Mouse (Mus musculus) kidney, adult 2 months (tissue): ENCODE results near the gene Urad. TPM values are rescaled to one million over a fixed set of nuclear protein-coding genes. Genes with fewer than 3 reads are reported as not detected.

Experiments
- DNase-seq: peaks from one replicate; pipeline ENCODE4 v3.0.0; 2021
- H3K27ac ChIP-seq: fragments of 200-500 bp; 2 replicates; pipeline ENCODE4 v1.5.1; 2012; ENCODE audit warnings: low read depth, low read length, control low read depth, inconsistent platforms; ENCODE audit not compliant: insufficient read depth
- H3K27me3 ChIP-seq: fragments of 200-500 bp; replicated peaks from 2 replicates; pipeline ENCODE4 v1.6.1; 2012; ENCODE audit warnings: mild to moderate bottlenecking, moderate library complexity, low read length, inconsistent platforms; ENCODE audit not compliant: control insufficient read depth, insufficient read depth
- H3K36me3 ChIP-seq: fragments of 200-500 bp; 2 replicates; pipeline ENCODE4 v1.6.1; 2012; ENCODE audit warnings: mild to moderate bottlenecking, moderate library complexity, low read length, inconsistent platforms; ENCODE audit not compliant: control insufficient read depth, insufficient read depth
- H3K4me1 ChIP-seq: fragments of 200-500 bp; 2 replicates; pipeline ENCODE4 v1.6.1; 2011; ENCODE audit warnings: low read length; ENCODE audit not compliant: control insufficient read depth, insufficient read depth
- H3K4me3 ChIP-seq: fragments of 200-500 bp; 2 replicates; pipeline ENCODE4 v1.5.1; 2011; ENCODE audit warnings: mild to moderate bottlenecking, low read depth, low read length, control low read depth; ENCODE audit not compliant: insufficient read depth
- CTCF ChIP-seq: fragments of 200-500 bp; conservative IDR thresholded peaks from 2 replicates; pipeline ENCODE4 v1.5.1; 2011; ENCODE audit warnings: low read depth, mild to moderate bottlenecking, control low read depth, low read length, moderate library complexity, mixed read lengths; ENCODE audit not compliant: insufficient read depth, insufficient read length
- POLR2A ChIP-seq: fragments of 200-500 bp; IDR thresholded peaks from one replicate; pipeline ENCODE4 v1.6.1; 2011; ENCODE audit warnings: low read depth, low read length, control low read depth
- WGBS: fragments of 180-500 bp; shearing (Covaris S2); methylation state at CpG from one replicate; pipeline ENCODE4 v1.1.7; 2018; 5-methylcytosine and 5-hydroxymethylcytosine counted together
- polyA plus RNA-seq: library from polyadenylated mRNA; depleted of rRNA; stranded (reverse); fragments of >200 nt; gene quantifications from 2 replicates; pipeline ENCODE4 v1.2.3, GENCODE M21; 2012

The Urad gene
- polyA plus RNA-seq, 1 experiment, result not detected

- TF ChIP-seq CTCF, result no peak
- no peak for TF ChIP-seq POLR2A
- H3K4me1 ChIP-seq, result no peaks in the 10 kb centered on the region
- peaks cover 3% of the 10 kb centered on the region; the same call in 1 of the 2 replicates for H3K27me3 ChIP-seq
- DNase-seq, result no peak
- no peaks in the 10 kb centered on the region for H3K36me3 ChIP-seq
- no peak overlapping the region for H3K4me3 ChIP-seq
- 5% methylated on average over 4 of the region's 4 CpGs for WGBS
- no peak overlapping the region for H3K27ac ChIP-seq
Measured at GRCm38 (mm10) chr5:147300001-147300363, 22.3 kb downstream of the Urad start.

- H3K36me3 ChIP-seq, result no peaks in the 10 kb centered on the region
- WGBS, result 2% methylated on average over 41 of the region's 41 CpGs
- peak; percentile 63 for TF ChIP-seq CTCF
- no peak for TF ChIP-seq POLR2A
- H3K4me1 ChIP-seq, result no peaks in the 10 kb centered on the region
- peaks cover 3% of the 10 kb centered on the region; the same call in 1 of the 2 replicates for H3K27me3 ChIP-seq
- DNase-seq, result peak; percentile 47
- H3K27ac ChIP-seq, result no peak overlapping the region
- H3K4me3 ChIP-seq, result no peak overlapping the region
Measured at GRCm38 (mm10) chr5:147299255-147300000, 22.8 kb downstream of the Urad start.

- DNase-seq, result no peak
- Histone ChIP-seq H3K36me3 (no peaks in the 10 kb centered on the region), H3K4me1 (no peaks in the 10 kb centered on the region), H3K4me3 (no peak overlapping the region), H3K27ac (no peak overlapping the region), H3K27me3 (peaks cover 3% of the 10 kb centered on the region; the same call in 1 of the 2 replicates)
- WGBS, result 70% methylated on average over 5 of the region's 5 CpGs
- TF ChIP-seq POLR2A, result no peak
Measured at GRCm38 (mm10) chr5:147297249-147297648, 25.0 kb downstream of the Urad start.

- Histone ChIP-seq H3K36me3 (no peaks in the 10 kb centered on the region), H3K4me1 (no peaks in the 10 kb centered on the region), H3K27ac (no peak overlapping the region), H3K27me3 (no peaks in the 10 kb centered on the region), H3K4me3 (no peak overlapping the region)
- WGBS, result 25% methylated on average over 20 of the region's 20 CpGs
- TF ChIP-seq CTCF (peak; percentile 36; the same call in 1 of the 2 replicates), POLR2A (no peak)
- no peak for DNase-seq
Measured at GRCm38 (mm10) chr5:147294121-147294520, 28.1 kb downstream of the Urad start.

- Histone ChIP-seq H3K27ac (no peak overlapping the region), H3K36me3 (no peaks in the 10 kb centered on the region), H3K4me3 (no peak overlapping the region), H3K4me1 (no peaks in the 10 kb centered on the region), H3K27me3 (no peaks in the 10 kb centered on the region)
- 25% methylated on average over 18 of the region's 18 CpGs for WGBS
- TF ChIP-seq CTCF, result peak; percentile 84
- no peak for TF ChIP-seq POLR2A
- peak; percentile 63 for DNase-seq
Measured at GRCm38 (mm10) chr5:147293127-147293910, 28.9 kb downstream of the Urad start.

GRCm38 (mm10) chr5:147292506-147293120 lies 29.6 kb downstream of the Urad start:
- no peak for TF ChIP-seq CTCF
- no peak for TF ChIP-seq POLR2A
- Histone ChIP-seq H3K4me1 (no peaks in the 10 kb centered on the region), H3K27me3 (no peaks in the 10 kb centered on the region), H3K4me3 (no peak overlapping the region), H3K27ac (no peak overlapping the region), H3K36me3 (no peaks in the 10 kb centered on the region)
- 30% methylated on average over 13 of the region's 13 CpGs for WGBS
- DNase-seq, result no peak
